Mouse (Mus musculus) layer of hippocampus, adult 2 months (tissue): ENCODE measurements around the gene Tspan17. TPM values are rescaled to one million over a fixed set of nuclear protein-coding genes. Genes with fewer than 3 reads are reported as not detected.

Source experiments
- DNase-seq, 2 experiments: peaks; one replicate each; pipeline ENCODE4 v3.0.0; 2022; ENCODE audit warnings: low spot score in 2 of 2
- H3K27ac ChIP-seq: fragments of 200-600 bp; 2 replicates; pipeline ENCODE4 v1.8.1; 2022
- H3K4me3 ChIP-seq: fragments of 200-600 bp; 2 replicates; pipeline ENCODE4 v1.8.1; 2022; ENCODE audit warnings: mild to moderate bottlenecking
- CTCF ChIP-seq: fragments of 200-600 bp; conservative IDR thresholded peaks from 2 replicates; pipeline ENCODE4 v1.8.1; 2022; ENCODE audit warnings: antibody characterized with exemption, mild to moderate bottlenecking, moderate library complexity
- long read RNA-seq, 2 experiments: library from polyadenylated mRNA; stranded (forward); transcript quantifications; one replicate each; pipeline ENCODE4 v2.0.0; 2021; ENCODE audit warnings: borderline mapping rate in 2 of 2
- total RNA-seq, 2 experiments: library from RNA; stranded (reverse); gene quantifications; 2 replicates each; pipeline ENCODE4 v1.2.3; 2021

Gene Tspan17
- 10 to 100 TPM; 96.7 to 97.7 TPM for total RNA-seq
- long read RNA-seq, experiment 1, transcript Tspan17-201 (8 exons, 1,585 nt) = major isoform, 17 of 55 reads
- long read RNA-seq, experiment 1, partial matches to known transcripts = 5 of 55 reads
- long read RNA-seq, experiment 1, other reads (novel, unspliced or antisense) = 31 of 55 reads
- long read RNA-seq, experiment 2, transcript Tspan17-201 (8 exons, 1,585 nt) = major isoform, 30 of 77 reads
- long read RNA-seq, experiment 2, partial matches to known transcripts = 1 of 77 reads
- long read RNA-seq, experiment 2, other reads (novel, unspliced or antisense) = 46 of 77 reads

- peak within 1 kb of the TSS; percentile 89 for H3K27ac ChIP-seq
- peak; percentile 93 to 95 for DNase-seq
Measured at GRCm38 (mm10) chr13:54788740-54789560, at the start of gene Tspan17. Gene Tspan17 (plus strand): TSS chr13:54789377.

GRCm38 (mm10) chr13:54746110-54746509 lies 43.1 kb upstream of the Tspan17 start:
- TF ChIP-seq CTCF = no peak
- Histone ChIP-seq H3K27ac (peak overlapping the region; percentile 75; the same call in 1 of the 2 replicates), H3K4me3 (peak overlapping the region; percentile 33)
- DNase-seq = no peak

More at GRCm38 (mm10) chr13:54788740-54789560, at the start of gene Tspan17:
- peak within 1 kb of the TSS; percentile 59 for H3K4me3 ChIP-seq
- TF ChIP-seq CTCF = no peak

GRCm38 (mm10) chr13:54746896-54747295 lies 42.3 kb upstream of the Tspan17 start:
- no peak for DNase-seq
- TF ChIP-seq CTCF = no peak
- peak overlapping the region; percentile 85; the same call in 1 of the 2 replicates for H3K27ac ChIP-seq
- peak overlapping the region; percentile 67 for H3K4me3 ChIP-seq

GRCm38 (mm10) chr13:54748190-54748589 lies 41.0 kb upstream of the Tspan17 start:
- H3K27ac ChIP-seq = peak overlapping the region; percentile 85
- TF ChIP-seq CTCF = no peak
- peak overlapping the region; percentile 67 for H3K4me3 ChIP-seq
- DNase-seq = no peak

- Histone ChIP-seq H3K27ac (peak overlapping the region; percentile 85), H3K4me3 (peak overlapping the region; percentile 67)
- DNase-seq = no peak
- no peak for TF ChIP-seq CTCF
Measured at GRCm38 (mm10) chr13:54748721-54749060, 40.5 kb upstream of the Tspan17 start.

- no peak for TF ChIP-seq CTCF
- Histone ChIP-seq H3K27ac (peak overlapping the region; percentile 96), H3K4me3 (peak overlapping the region; percentile 67)
- peak; percentile 53 to 80 for DNase-seq
Measured at GRCm38 (mm10) chr13:54749061-54749863, 39.9 kb upstream of the Tspan17 start.

- no peak for TF ChIP-seq CTCF
- peak in 1 of 2 experiments; percentile 28 for DNase-seq
- Histone ChIP-seq H3K27ac (peak within 1 kb of the TSS; percentile 96), H3K4me3 (peak within 1 kb of the TSS; percentile 67)
Measured at GRCm38 (mm10) chr13:54749864-54750411, 39.2 kb upstream of the Tspan17 start, which contains the start of gene Gprin1. Gene Gprin1 (minus strand): TSS chr13:54749874.

GRCm38 (mm10) chr13:54750699-54751098 lies 38.5 kb upstream of the Tspan17 start:
- Histone ChIP-seq H3K4me3 (no peak overlapping the region), H3K27ac (peak overlapping the region; percentile 96)
- peak in 1 of 2 experiments; percentile 4 for DNase-seq
- no peak for TF ChIP-seq CTCF

GRCm38 (mm10) chr13:54752656-54753055 lies 36.5 kb upstream of the Tspan17 start:
- peak; percentile 90 to 94 for DNase-seq
- TF ChIP-seq CTCF = no peak
- Histone ChIP-seq H3K4me3 (0 out of 2 replicates have a peak overlapping the region, but pooled peaks have one; percentile 8), H3K27ac (peak overlapping the region; percentile 96)

GRCm38 (mm10) chr13:54753733-54754132 lies 35.4 kb upstream of the Tspan17 start:
- Histone ChIP-seq H3K4me3 (no peak overlapping the region), H3K27ac (peak overlapping the region; percentile 96)
- peak in 1 of 2 experiments; percentile 11 for DNase-seq
- no peak for TF ChIP-seq CTCF

- H3K27ac ChIP-seq = peak overlapping the region; percentile 96
- peak in 1 of 2 experiments; percentile 28 for DNase-seq
- no peak overlapping the region for H3K4me3 ChIP-seq
- TF ChIP-seq CTCF = no peak
Measured at GRCm38 (mm10) chr13:54754169-54755080, 34.8 kb upstream of the Tspan17 start.
